Mouse (Mus musculus) heart, embryonic 16.5 days (tissue): ENCODE measurements around the gene Adora2a. TPM values are rescaled to one million over a fixed set of nuclear protein-coding genes. Genes with fewer than 3 reads are reported as not detected.

Source experiments
- ATAC-seq: fragments of 200-750 bp; cut with Nextera tagmentation; replicated peaks from 2 replicates; pipeline ENCODE4 v1.8.0; 2017; ENCODE audit warnings: moderate number of reproducible peaks; ENCODE audit not compliant: insufficient read depth, low FRiP score; ENCODE audit errors: extremely low read depth
- H3K27ac ChIP-seq: fragments of 300-500 bp; sonication (generic); 2 replicates; pipeline ENCODE4 v1.5.1; 2014; ENCODE audit warnings: mild to moderate bottlenecking, low read length, control low read depth, moderate library complexity
- H3K27me3 ChIP-seq: fragments of 300-500 bp; sonication (generic); 2 replicates; pipeline ENCODE4 v1.6.1; 2014; ENCODE audit warnings: low read length, mixed read lengths; ENCODE audit not compliant: control insufficient read depth, insufficient read depth
- H3K36me3 ChIP-seq: fragments of 300-500 bp; sonication (generic); 2 replicates; pipeline ENCODE4 v1.6.1; 2014; ENCODE audit not compliant: control insufficient read depth, insufficient read depth
- H3K4me1 ChIP-seq: fragments of 300-500 bp; sonication (generic); 2 replicates; pipeline ENCODE4 v1.6.1; 2014; ENCODE audit warnings: low read length, mixed read lengths; ENCODE audit not compliant: control insufficient read depth, insufficient read depth
- H3K4me2 ChIP-seq: fragments of 300-500 bp; sonication (generic); 2 replicates; pipeline ENCODE4 v1.6.1; 2014; ENCODE audit warnings: low read depth, mild to moderate bottlenecking, control low read depth, low read length
- H3K4me3 ChIP-seq: fragments of 300-500 bp; sonication (generic); 2 replicates; pipeline ENCODE4 v1.5.1; 2014; ENCODE audit warnings: mild to moderate bottlenecking, control low read depth, low read length
- H3K9ac ChIP-seq: fragments of 300-500 bp; sonication (generic); 2 replicates; pipeline ENCODE4 v1.6.1; 2014; ENCODE audit warnings: low read length, control low read depth
- H3K9me3 ChIP-seq: fragments of 300-500 bp; sonication (generic); replicated peaks from 2 replicates; pipeline ENCODE4 v1.6.1; 2016; ENCODE audit warnings: low read length; ENCODE audit not compliant: control insufficient read depth
- WGBS: fragments of 180-500 bp; shearing (Covaris S2); extraction: QIAGEN DNeasy Blood & Tissue Kit; methylation state at CpG from one replicate; pipeline ENCODE4 v1.1.7; 2014; 5-methylcytosine and 5-hydroxymethylcytosine counted together
- polyA plus RNA-seq: library from polyadenylated mRNA; unstranded; fragments of >200 nt; fragmentation: Nextera tagmentation; extraction: Ambion mirVana; gene quantifications from 2 replicates; pipeline ENCODE4 v1.2.1, GENCODE M21; 2015

The Adora2a gene
- polyA plus RNA-seq, 1 experiment from 2014 or later = 8.0 TPM

GRCm38 (mm10) chr10:75328201-75328704, 11.6 kb downstream of the Adora2a start:
- Histone ChIP-seq H3K36me3 (0 out of 2 replicates have a peak, but pooled peaks cover 3% of the 10 kb centered on the region), H3K27me3 (no peaks in the 10 kb centered on the region), H3K27ac (no peak overlapping the region), H3K4me1 (peaks cover 21% of the 10 kb centered on the region), H3K4me2 (no peak overlapping the region), H3K9me3 (no peaks in the 10 kb centered on the region), H3K9ac (no peak overlapping the region), H3K4me3 (no peak overlapping the region)
- 77% methylated on average over 4 of the region's 4 CpGs for WGBS
- ATAC-seq = no peak

- ATAC-seq = no peak
- no peak overlapping the region for H3K27ac ChIP-seq
Measured at GRCm38 (mm10) chr10:75332268-75332667, 15.6 kb downstream of the Adora2a start.

DNA sequence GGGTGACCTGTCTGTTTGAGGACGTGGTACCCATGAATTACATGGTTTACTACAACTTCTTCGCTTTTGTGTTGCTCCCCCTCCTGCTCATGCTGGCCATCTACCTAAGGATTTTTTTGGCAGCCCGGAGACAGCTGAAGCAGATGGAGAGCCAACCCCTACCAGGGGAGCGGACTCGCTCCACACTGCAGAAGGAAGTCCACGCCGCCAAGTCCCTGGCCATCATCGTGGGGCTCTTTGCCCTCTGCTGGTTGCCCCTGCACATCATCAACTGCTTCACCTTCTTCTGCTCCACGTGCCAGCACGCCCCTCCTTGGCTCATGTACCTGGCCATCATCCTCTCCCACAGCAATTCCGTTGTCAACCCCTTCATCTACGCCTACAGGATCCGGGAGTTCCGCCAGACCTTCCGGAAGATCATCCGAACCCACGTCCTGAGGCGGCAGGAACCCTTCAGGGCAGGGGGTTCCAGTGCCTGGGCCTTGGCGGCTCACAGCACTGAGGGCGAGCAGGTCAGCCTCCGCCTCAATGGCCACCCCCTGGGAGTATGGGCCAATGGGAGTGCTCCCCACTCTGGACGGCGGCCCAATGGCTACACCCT, 16.6 kb downstream of the Adora2a start:
- H3K27ac ChIP-seq = no peak overlapping the region
- ATAC-seq = no peak
- no peaks in the 10 kb centered on the region for H3K27me3 ChIP-seq
- H3K9me3 ChIP-seq = no peaks in the 10 kb centered on the region
- no peak overlapping the region for H3K4me3 ChIP-seq
- 90% methylated on average over 23 of the region's 23 CpGs for WGBS
- H3K4me1 ChIP-seq = no peaks in the 10 kb centered on the region
- no peak overlapping the region for H3K4me2 ChIP-seq
- H3K36me3 ChIP-seq = 0 out of 2 replicates have a peak, but pooled peaks cover 6% of the 10 kb centered on the region
- H3K9ac ChIP-seq = no peak overlapping the region

More at GRCm38 (mm10) chr10:75332268-75332667, 15.6 kb downstream of the Adora2a start:
- Histone ChIP-seq H3K4me3 (no peak overlapping the region), H3K27me3 (no peaks in the 10 kb centered on the region), H3K9ac (no peak overlapping the region), H3K36me3 (0 out of 2 replicates have a peak, but pooled peaks cover 6% of the 10 kb centered on the region), H3K4me1 (peaks cover 4% of the 10 kb centered on the region), H3K9me3 (no peaks in the 10 kb centered on the region), H3K4me2 (no peak overlapping the region)
- 72% methylated on average over 3 of the region's 3 CpGs for WGBS

DNA sequence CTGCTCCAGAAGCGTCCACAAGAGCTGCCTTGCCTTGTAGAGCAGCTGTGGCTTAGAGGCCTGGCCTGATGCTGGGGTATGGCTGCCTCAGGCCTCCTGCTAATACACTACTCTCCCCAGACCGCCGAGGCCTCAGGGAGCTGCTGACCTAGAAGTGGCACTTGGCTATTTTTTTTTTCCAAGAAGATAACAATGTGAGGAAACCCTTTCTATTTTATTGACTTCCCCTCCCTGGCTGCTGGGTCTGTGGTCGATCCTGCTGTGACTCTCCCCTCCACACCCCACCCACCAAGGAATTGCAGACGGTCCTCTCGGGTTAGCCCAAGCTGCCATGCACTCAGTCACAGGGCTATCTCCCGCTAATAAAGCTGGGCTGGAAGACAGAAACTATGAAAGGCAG, 17.5 kb downstream of the Adora2a start:
- Histone ChIP-seq H3K27me3 (no peaks in the 10 kb centered on the region), H3K36me3 (0 out of 2 replicates have a peak, but pooled peaks cover 6% of the 10 kb centered on the region), H3K4me2 (no peak overlapping the region), H3K27ac (no peak overlapping the region), H3K9ac (no peak overlapping the region), H3K4me3 (no peak overlapping the region), H3K9me3 (no peaks in the 10 kb centered on the region), H3K4me1 (no peaks in the 10 kb centered on the region)
- ATAC-seq = no peak
- WGBS = 56% methylated on average over 7 of the region's 7 CpGs

DNA sequence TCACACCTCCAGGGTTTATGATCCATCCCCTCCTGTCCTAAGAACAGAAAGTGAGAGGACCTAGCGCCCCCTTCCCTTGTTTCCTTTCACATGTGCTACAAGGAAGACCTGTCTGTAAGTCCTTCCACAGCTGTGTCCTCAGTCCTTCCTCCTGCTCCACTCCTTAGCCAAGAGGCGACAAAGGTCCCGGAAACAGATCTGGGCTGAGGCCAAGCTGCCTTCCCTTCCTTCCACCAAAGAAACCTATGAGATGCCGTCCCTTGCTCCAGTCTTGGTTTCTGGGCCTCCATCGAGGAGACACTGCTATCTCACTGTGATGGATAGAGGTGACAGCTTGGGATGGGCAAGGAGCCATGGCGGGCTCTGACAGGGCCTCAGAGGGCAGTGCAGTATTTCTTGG, 18.4 kb downstream of the Adora2a start:
- ATAC-seq = no peak
- H3K4me1 ChIP-seq = no peaks in the 10 kb centered on the region
- H3K4me3 ChIP-seq = no peak overlapping the region
- H3K4me2 ChIP-seq = no peak overlapping the region
- 0 out of 2 replicates have a peak, but pooled peaks cover 6% of the 10 kb centered on the region for H3K36me3 ChIP-seq
- H3K27ac ChIP-seq = no peak overlapping the region
- H3K9ac ChIP-seq = no peak overlapping the region
- WGBS = 62% methylated on average over 6 of the region's 6 CpGs
- no peaks in the 10 kb centered on the region for H3K27me3 ChIP-seq
- no peaks in the 10 kb centered on the region for H3K9me3 ChIP-seq

DNA sequence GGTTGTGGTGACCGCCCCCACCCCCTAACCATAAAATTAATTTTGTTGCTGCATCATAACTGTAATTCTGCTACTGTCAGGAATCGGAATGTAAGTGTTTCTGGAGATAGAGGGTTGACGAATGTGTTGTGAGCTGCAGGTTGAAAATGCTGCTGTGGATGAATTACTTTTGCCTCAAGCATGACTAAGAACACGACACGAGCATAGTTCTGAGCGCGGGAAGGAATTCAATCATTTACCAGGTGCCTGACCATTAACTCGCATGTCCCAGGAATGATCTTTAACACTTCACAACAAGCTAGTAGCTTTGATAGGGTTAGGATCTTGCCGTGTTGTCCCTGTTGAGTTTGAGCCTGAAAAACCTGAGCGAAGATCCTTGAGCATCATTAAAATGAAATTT, 20.6 kb downstream of the Adora2a start:
- Histone ChIP-seq H3K4me3 (no peak overlapping the region), H3K27ac (no peak overlapping the region), H3K9me3 (no peaks in the 10 kb centered on the region), H3K4me1 (no peaks in the 10 kb centered on the region), H3K27me3 (no peaks in the 10 kb centered on the region), H3K9ac (no peak overlapping the region), H3K4me2 (no peak overlapping the region), H3K36me3 (0 out of 2 replicates have a peak, but pooled peaks cover 3% of the 10 kb centered on the region)
- no peak for ATAC-seq
- WGBS = 79% methylated on average over 10 of the region's 10 CpGs

GRCm38 (mm10) chr10:75338852-75339251, 22.2 kb downstream of the Adora2a start:
- Histone ChIP-seq H3K27ac (no peak overlapping the region), H3K27me3 (no peaks in the 10 kb centered on the region), H3K9me3 (no peaks in the 10 kb centered on the region), H3K4me2 (no peak overlapping the region), H3K36me3 (no peaks in the 10 kb centered on the region), H3K4me3 (no peak overlapping the region), H3K9ac (no peak overlapping the region), H3K4me1 (no peaks in the 10 kb centered on the region)
- no peak for ATAC-seq
- WGBS = 72% methylated on average over 5 of the region's 5 CpGs

- H3K9ac ChIP-seq = no peak overlapping the region
- H3K4me1 ChIP-seq = no peaks in the 10 kb centered on the region
- no peaks in the 10 kb centered on the region for H3K9me3 ChIP-seq
- no peak overlapping the region for H3K4me3 ChIP-seq
- no peak for ATAC-seq
- no peaks in the 10 kb centered on the region for H3K36me3 ChIP-seq
- H3K27me3 ChIP-seq = no peaks in the 10 kb centered on the region
- H3K4me2 ChIP-seq = no peak overlapping the region
- H3K27ac ChIP-seq = no peak overlapping the region
- 76% methylated on average over 7 of the region's 7 CpGs for WGBS
Measured at GRCm38 (mm10) chr10:75339377-75339776, 22.7 kb downstream of the Adora2a start.

- 31% methylated on average over 8 of the region's 8 CpGs for WGBS
- no peak overlapping the region for H3K4me2 ChIP-seq
- no peaks in the 10 kb centered on the region for H3K36me3 ChIP-seq
- H3K9ac ChIP-seq = no peak overlapping the region
- H3K9me3 ChIP-seq = peaks cover 6% of the 10 kb centered on the region; the same call in 1 of the 2 replicates
- H3K27me3 ChIP-seq = no peaks in the 10 kb centered on the region
- no peak overlapping the region for H3K4me3 ChIP-seq
- no peak for ATAC-seq
- peaks cover 8% of the 10 kb centered on the region for H3K4me1 ChIP-seq
- no peak overlapping the region for H3K27ac ChIP-seq
Measured at GRCm38 (mm10) chr10:75341936-75342335, 25.3 kb downstream of the Adora2a start.
